Mouse (Mus musculus) mesoderm, embryonic 11.5 days (tissue): ENCODE data around the gene Colgalt2.

Experiments used
- DNase-seq: peaks from one replicate; pipeline ENCODE4 v3.0.0-alpha.2; 2012; ENCODE audit warnings: low read depth, low spot score

Colgalt2 gene

DNA sequence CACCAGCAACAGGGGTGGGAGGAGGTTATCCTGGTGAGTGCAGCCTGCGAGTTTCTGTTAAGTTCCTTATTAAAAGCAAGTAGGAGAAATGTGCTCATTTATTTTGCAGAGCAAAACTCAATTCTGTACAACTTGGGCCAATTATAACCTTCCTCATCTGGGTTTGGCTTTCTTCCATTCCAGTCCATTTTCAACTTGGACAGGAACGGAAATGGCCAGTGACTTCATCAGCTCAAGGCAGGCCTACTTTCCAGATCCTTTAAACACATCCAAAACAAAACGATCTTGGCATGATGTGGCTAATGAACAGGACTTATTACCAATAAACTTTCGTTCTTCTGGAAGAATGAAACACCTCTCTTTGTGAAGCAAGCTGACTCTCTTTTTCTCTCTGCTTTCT lies 76.5 kb downstream of the Colgalt2 start:
- no peak for DNase-seq

DNA sequence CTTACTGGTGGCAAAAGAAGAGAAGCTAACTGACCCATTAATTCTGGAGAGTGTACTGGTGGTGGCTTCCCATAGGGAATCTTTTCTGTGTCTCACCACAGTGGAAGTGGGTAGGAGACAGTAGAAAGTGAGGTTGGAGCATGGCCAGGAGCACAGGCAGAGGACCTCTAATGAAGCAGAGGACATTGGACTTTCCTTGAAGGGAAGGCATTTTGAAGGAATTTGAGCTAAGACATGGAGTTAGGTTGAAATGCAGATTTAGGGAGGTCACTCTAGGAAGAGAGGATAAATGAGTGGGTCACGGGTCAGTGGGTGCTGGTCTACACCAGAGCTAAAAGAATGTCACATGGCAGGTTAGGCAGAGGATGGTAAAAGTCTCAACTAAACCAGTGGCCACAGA lies 91.2 kb downstream of the Colgalt2 start:
- DNase-seq: no peak

DNA sequence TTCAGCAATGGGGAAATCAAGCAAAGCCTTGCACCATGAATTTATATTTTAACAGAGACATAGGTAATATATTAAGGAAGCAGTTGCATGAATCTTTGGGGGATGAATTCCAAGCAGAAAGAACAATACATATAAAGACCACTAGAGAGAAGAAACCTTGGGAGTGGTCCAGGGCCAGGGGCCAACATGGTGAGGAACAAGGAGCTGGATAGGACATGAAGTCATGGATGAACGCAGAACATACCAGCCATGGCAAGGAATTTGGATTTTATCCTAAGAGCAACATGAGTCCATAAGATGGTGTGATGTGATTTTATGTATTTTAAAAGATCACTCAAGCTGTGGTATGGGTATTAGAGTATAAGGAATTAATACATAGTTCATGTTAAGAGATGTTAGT lies 92.6 kb downstream of the Colgalt2 start:
- DNase-seq: no peak

DNA sequence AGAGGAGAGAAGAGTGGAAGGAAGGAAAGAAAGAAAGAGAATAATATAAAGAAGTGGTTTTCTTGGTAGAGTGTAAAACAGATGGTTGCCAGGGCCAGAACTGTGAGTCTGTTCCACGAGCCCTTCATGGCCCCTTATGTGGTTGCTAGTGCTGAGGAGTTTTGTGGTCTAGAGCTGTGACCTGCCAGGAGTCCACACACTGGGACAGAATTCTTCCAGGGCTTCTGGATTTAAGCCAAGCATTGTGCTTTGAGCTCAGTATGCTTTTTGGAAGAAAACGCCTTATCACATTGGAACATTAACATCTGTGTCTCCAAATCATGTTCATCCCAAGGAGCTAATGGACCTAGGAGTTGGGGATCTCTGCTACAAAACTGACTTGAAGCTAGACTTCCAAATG lies 97.2 kb downstream of the Colgalt2 start:
- no peak for DNase-seq

DNA sequence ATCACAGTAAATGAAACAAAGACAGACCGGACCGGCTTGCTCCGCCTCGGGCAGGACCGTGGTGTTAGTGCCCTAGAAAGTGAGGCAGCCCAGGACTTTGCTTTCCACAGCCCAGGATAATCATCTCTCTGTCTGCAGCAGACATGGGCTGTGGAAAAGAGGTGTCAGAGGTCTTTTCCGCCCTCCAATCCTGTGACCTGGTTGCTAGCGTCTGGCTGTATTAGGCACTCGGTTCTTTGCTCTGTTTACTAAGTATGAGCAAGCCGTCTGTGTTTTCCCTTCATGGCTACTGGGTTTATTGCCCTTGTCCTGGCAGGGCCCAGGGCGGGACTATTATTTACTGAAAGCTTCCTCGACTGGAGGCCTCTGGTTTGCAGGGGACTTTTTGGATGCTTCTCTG lies 98.0 kb downstream of the Colgalt2 start:
- DNase-seq: peak; percentile 15

- DNase-seq: no peak
Observed at GRCm38 (mm10) chr1:152499802-152500201, 100.2 kb downstream of the Colgalt2 start.

DNA sequence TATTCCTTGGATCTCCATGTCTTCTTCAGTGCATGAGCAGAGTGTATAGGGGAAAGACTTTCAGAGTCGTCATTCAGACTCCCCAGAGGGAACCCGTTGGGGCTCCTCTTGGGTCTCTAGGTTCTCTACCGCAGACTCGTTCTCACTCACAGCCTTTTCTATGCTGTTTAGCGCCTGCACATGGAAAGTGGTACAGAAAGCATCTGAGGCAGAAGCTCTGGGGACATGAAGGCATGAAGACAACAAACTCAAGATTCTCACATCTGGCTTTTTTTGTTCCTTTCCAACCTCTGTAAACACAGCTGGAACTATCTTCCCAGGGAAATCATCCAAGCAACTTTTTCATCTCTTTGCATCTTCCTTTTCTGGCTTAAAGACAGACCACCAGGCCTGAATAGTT lies 106.5 kb downstream of the Colgalt2 start:
- no peak for DNase-seq

GRCm38 (mm10) chr1:152506726-152507125 lies 107.1 kb downstream of the Colgalt2 start:
- DNase-seq: no peak

GRCm38 (mm10) chr1:152508481-152509220 lies 109.0 kb downstream of the Colgalt2 start:
- DNase-seq: no peak

DNA sequence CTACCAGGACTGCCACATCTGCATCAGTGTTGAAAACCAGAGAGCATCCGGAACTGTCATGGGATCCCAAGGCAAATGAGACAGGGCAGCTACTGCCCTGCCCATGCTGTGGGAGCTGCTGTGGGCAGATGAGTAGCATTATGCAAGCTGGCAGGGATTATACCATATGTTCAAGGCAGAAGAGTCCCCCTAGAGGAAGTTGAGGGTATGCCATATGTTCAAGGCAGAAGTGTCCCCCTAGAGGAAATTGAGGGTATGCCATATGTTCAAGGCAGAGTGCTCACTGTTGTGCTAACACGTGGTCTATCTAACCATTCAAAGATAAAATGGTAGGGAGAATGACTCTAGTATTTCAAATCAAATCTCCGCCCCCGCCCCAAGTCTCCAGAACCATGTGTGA lies 111.6 kb downstream of the Colgalt2 start:
- DNase-seq: peak; percentile 68

- DNase-seq: no peak
Observed at GRCm38 (mm10) chr1:152514256-152514655, 114.6 kb downstream of the Colgalt2 start.

- DNase-seq: no peak
Observed at GRCm38 (mm10) chr1:152517057-152517570, 117.5 kb downstream of the Colgalt2 start.

DNA sequence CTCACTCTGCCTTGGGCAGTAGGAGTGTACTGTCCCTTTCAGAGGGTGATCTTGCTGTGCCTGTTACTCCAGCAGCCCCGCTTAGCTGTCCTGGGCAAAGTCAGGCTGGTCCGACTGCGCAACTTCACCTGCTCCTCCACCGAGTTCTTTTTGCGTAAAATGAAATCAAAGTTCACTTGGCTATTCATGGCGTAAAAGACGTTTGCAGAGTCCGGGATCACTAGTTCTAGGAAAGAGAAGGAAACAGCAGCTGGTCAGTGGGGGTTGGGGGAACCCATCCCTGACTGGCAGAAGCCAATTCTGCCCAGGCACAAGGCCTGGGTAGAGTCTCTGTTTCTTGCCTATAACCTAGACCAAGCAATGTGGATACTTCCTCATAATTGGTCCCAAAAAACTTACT lies 119.3 kb downstream of the Colgalt2 start:
- no peak for DNase-seq

- DNase-seq: peak; percentile 64
Observed at GRCm38 (mm10) chr1:152520798-152521575, 121.4 kb downstream of the Colgalt2 start.

DNA sequence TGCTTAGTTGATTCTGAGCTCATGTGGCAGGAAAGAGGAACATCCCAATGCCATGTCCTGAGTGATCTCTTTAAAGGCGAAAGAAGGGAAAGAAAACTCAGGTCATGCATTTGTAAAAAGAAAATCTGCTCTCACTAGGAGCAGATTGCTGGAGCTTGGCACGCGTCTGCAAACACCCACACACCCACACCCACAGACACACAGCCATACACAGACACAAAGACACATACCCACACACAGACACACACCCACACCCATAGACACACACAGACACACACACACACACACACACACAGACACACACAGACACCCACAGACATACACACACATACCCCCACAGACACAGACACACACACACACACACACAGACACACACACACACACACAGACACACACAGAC lies 122.6 kb downstream of the Colgalt2 start:
- no peak for DNase-seq

- no peak for DNase-seq
Observed at GRCm38 (mm10) chr1:152523292-152523691, 123.7 kb downstream of the Colgalt2 start.

GRCm38 (mm10) chr1:152524098-152524892 lies 124.7 kb downstream of the Colgalt2 start:
- no peak for DNase-seq

DNA sequence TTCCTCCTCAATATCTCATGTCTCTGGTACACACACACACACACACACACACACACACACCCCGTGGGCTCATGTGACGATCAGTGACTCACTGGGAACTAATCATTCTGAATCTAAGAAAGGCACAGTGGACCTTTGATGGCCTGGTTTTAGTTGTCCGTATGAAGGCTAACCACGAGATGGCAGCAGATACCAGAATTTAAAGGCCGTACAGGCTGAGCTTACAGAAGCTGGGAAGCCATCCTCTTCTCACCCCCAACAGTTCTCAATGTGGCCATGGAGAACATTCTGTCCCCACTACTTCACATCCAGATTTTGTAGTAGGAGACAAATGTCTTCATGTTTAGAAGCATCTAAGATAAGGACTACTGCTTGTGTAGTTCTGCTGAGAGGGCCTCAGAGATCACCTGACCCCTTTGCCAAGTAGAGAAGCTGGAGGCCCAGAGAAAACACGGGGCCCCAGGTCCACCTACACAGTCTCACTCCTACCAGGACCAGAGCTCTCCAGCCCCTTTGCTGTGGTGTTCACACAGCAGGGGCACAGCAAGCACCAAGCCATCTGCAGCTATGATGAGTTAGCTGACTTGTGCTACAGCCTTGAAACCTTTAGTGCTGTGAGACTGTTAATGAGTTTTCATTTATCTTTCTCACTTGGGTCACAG lies 125.5 kb downstream of the Colgalt2 start:
- DNase-seq: peak; percentile 83

- DNase-seq: no peak
Observed at GRCm38 (mm10) chr1:152526154-152526553, 126.5 kb downstream of the Colgalt2 start.

DNA sequence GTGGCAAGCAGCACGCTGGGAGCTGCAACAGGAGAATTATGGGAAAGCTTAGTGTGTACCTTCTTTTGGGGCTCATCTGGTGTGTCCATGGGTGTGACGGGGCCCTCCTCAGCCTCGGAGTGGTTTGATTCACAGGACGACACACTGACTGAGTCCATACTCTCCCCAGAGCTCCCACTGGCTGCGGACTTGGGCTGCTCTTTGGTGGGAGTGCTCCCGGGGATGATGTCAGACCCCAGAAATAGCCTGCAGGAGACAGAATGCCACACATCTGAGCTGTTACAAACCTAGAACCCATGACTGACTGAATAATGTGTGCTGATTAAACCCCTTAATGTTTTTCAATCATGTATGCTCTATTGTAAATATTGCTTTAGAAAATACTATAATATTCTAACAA lies 128.6 kb downstream of the Colgalt2 start:
- no peak for DNase-seq

DNA sequence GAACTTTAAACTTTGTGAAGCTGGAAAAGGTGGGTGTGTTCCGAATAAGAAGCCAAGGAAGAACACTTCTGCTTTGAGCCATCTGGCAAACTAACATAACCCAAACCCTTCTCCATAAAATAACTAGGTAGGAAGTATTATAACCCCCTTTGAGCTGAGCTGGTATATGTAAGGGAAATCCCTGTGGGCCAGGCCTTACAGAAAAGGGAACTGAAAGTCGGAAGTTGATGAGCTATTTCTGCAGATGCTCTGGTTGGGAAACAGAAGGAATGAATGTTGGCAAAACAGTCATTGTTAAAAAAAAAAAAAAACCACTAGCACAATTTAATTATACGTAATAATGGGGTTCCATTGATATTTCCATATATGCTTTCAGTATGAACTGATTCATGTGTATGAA lies 129.1 kb downstream of the Colgalt2 start:
- no peak for DNase-seq

- no peak for DNase-seq
Observed at GRCm38 (mm10) chr1:152531498-152531897, 131.9 kb downstream of the Colgalt2 start.
